Mouse (Mus musculus) C2C12 (cell line): Measurements from ENCODE around the gene Gins2. TPM values are rescaled to one million over a fixed set of nuclear protein-coding genes. Genes with fewer than 3 reads are reported as not detected.

Experiments
- H3K27me3 ChIP-seq: one replicate; pipeline ENCODE4 v1.6.1; 2011; ENCODE audit not compliant: control insufficient read depth, insufficient read depth, insufficient read length
- H3K36me3 ChIP-seq: one replicate; pipeline ENCODE4 v1.6.1; 2011; ENCODE audit not compliant: control insufficient read depth, insufficient read depth
- H3K4me3 ChIP-seq: one replicate; pipeline ENCODE4 v1.5.1; 2011; ENCODE audit warnings: mild to moderate bottlenecking, control low read depth; ENCODE audit not compliant: poor library complexity, insufficient read depth, severe bottlenecking
- H3K79me2 ChIP-seq: one replicate; pipeline ENCODE4 v1.6.1; 2011; ENCODE audit not compliant: control insufficient read depth, insufficient read depth
- H3K79me3 ChIP-seq: one replicate; pipeline ENCODE4 v1.6.1; 2011; ENCODE audit warnings: low read depth, control low read depth
- H3ac ChIP-seq: one replicate; pipeline ENCODE3; 2011; ENCODE audit warnings: low read depth; ENCODE audit not compliant: control insufficient read depth, insufficient read length
- CEBPB ChIP-seq: IDR thresholded peaks from one replicate; pipeline ENCODE4 v1.6.1; 2011; ENCODE audit warnings: low read depth, mild to moderate bottlenecking, control low read depth, moderate library complexity
- CTCF ChIP-seq: IDR thresholded peaks from one replicate; pipeline ENCODE4 v1.5.1; 2011; ENCODE audit not compliant: control insufficient read depth, insufficient read depth, insufficient read length
- FOSL1 ChIP-seq: IDR thresholded peaks from one replicate; pipeline ENCODE4 v1.8.0; 2011; ENCODE audit warnings: mild to moderate bottlenecking, low read length; ENCODE audit not compliant: poor library complexity, insufficient read depth, severe bottlenecking
- MAX ChIP-seq: IDR thresholded peaks from one replicate; pipeline ENCODE4 v1.6.1; 2011; ENCODE audit warnings: mild to moderate bottlenecking, control low read depth
- MYOD1 ChIP-seq: IDR thresholded peaks from one replicate; pipeline ENCODE4 v1.6.1; 2011; ENCODE audit warnings: low read depth; ENCODE audit not compliant: control insufficient read depth, insufficient read length
- MYOG ChIP-seq: IDR thresholded peaks from one replicate; pipeline ENCODE4 v1.6.1; 2011; ENCODE audit not compliant: control insufficient read depth, insufficient read length; ENCODE audit errors: extremely low read depth
- USF1 ChIP-seq: IDR thresholded peaks from one replicate; pipeline ENCODE4 v1.6.1; 2011; ENCODE audit warnings: low read depth, mild to moderate bottlenecking, control low read depth, moderate library complexity
- polyA plus RNA-seq: library from polyadenylated mRNA; unstranded; fragments of >200 nt; fragmentation: generic; extraction: Trizol; gene quantifications from one replicate; pipeline ENCODE4 v1.2.1, GENCODE M21; 2012; ENCODE audit warnings: missing spikeins

The Gins2 gene
- polyA plus RNA-seq, 1 experiment = 69.8 TPM

GRCm38 (mm10) chr8:120543416-120544055, 45.6 kb downstream of the Gins2 start:
- TF ChIP-seq MYOD1 (no peak), FOSL1 (no peak), CEBPB (no peak), CTCF (no peak), MAX (no peak), MYOG (no peak), USF1 (no peak)
- peaks cover 100% of the 10 kb centered on the region for H3K79me2 ChIP-seq
- H3K4me3 ChIP-seq = no peak overlapping the region
- no peaks in the 10 kb centered on the region for H3K36me3 ChIP-seq
- H3K79me3 ChIP-seq = peaks cover 50% of the 10 kb centered on the region
- no peaks in the 10 kb centered on the region for H3K27me3 ChIP-seq
- H3ac ChIP-seq = no peak overlapping the region

GRCm38 (mm10) chr8:120542995-120543394, 46.1 kb downstream of the Gins2 start:
- H3K79me3 ChIP-seq = peaks cover 48% of the 10 kb centered on the region
- H3K4me3 ChIP-seq = no peak overlapping the region
- H3K27me3 ChIP-seq = no peaks in the 10 kb centered on the region
- no peaks in the 10 kb centered on the region for H3K36me3 ChIP-seq
- H3ac ChIP-seq = no peak overlapping the region
- TF ChIP-seq USF1 (no peak), MYOD1 (no peak), MYOG (no peak), FOSL1 (no peak), CTCF (no peak), CEBPB (no peak)
- peaks cover 100% of the 10 kb centered on the region for H3K79me2 ChIP-seq

GRCm38 (mm10) chr8:120539775-120540625, 49.1 kb downstream of the Gins2 start:
- H3K79me3 ChIP-seq = peaks cover 26% of the 10 kb centered on the region
- no peaks in the 10 kb centered on the region for H3K36me3 ChIP-seq
- H3ac ChIP-seq = no peak overlapping the region
- no peaks in the 10 kb centered on the region for H3K27me3 ChIP-seq
- H3K79me2 ChIP-seq = peaks cover 70% of the 10 kb centered on the region
- TF ChIP-seq USF1 (no peak), CTCF (no peak), CEBPB (no peak), FOSL1 (no peak), MYOG (no peak), MAX (no peak), MYOD1 (no peak)
- no peak overlapping the region for H3K4me3 ChIP-seq

GRCm38 (mm10) chr8:120539381-120539774, 49.7 kb downstream of the Gins2 start:
- Histone ChIP-seq H3K79me3 (peaks cover 21% of the 10 kb centered on the region), H3K79me2 (peaks cover 64% of the 10 kb centered on the region), H3K27me3 (no peaks in the 10 kb centered on the region), H3ac (no peak overlapping the region), H3K36me3 (no peaks in the 10 kb centered on the region), H3K4me3 (no peak overlapping the region)
- TF ChIP-seq MAX = no peak
- no peak for TF ChIP-seq MYOD1
- TF ChIP-seq MYOG = no peak
- no peak for TF ChIP-seq CEBPB
- TF ChIP-seq FOSL1 = no peak
- TF ChIP-seq CTCF = no peak

- H3K79me2 ChIP-seq = peaks cover 56% of the 10 kb centered on the region
- H3K4me3 ChIP-seq = peak overlapping the region; percentile 44
- peaks cover 19% of the 10 kb centered on the region for H3K79me3 ChIP-seq
- no peaks in the 10 kb centered on the region for H3K36me3 ChIP-seq
- TF ChIP-seq CEBPB (peak; percentile 63), CTCF (no peak), MAX (peak; percentile 8)
- H3K27me3 ChIP-seq = no peaks in the 10 kb centered on the region
- peak overlapping the region; percentile 60 for H3ac ChIP-seq
These were observed 50.5 kb downstream of the Gins2 start for GRCm38 (mm10) chr8:120538397-120539240.
